Mouse (Mus musculus) embryonic fibroblast, embryonic 13.5 days (primary cell): ENCODE measurements at regions not wholly inside any gene's neighbourhood (a gene's known extent, or its start where the extent isn't known, plus 50 kb on each side); places are given as distances from the start of the nearest gene placed in this dataset.
A peak's percentile ranks its signal among the peaks of the same experiment; 100 is the strongest.

Source experiments
- H3K27ac ChIP-seq: 2 replicates; pipeline ENCODE4 v1.5.1; 2012; ENCODE audit warnings: low read length, control low read depth, inconsistent platforms; ENCODE audit not compliant: insufficient read depth
- H3K4me1 ChIP-seq: 2 replicates; pipeline ENCODE4 v1.6.1; 2011; ENCODE audit warnings: low read length; ENCODE audit not compliant: control insufficient read depth, insufficient read depth
- H3K4me3 ChIP-seq: 2 replicates; pipeline ENCODE4 v1.5.1; 2011; ENCODE audit warnings: mild to moderate bottlenecking, control low read depth, low read length; ENCODE audit not compliant: insufficient read depth
- CTCF ChIP-seq: IDR thresholded peaks from 2 replicates; pipeline ENCODE4 v1.5.1; 2011; ENCODE audit warnings: mild to moderate bottlenecking, control low read depth, low read length, moderate library complexity, borderline replicate concordance; ENCODE audit not compliant: insufficient read depth
- POLR2A ChIP-seq: IDR thresholded peaks from 2 replicates; pipeline ENCODE4 v1.6.1; 2011; ENCODE audit warnings: low read depth, mild to moderate bottlenecking, control low read depth, low read length, moderate library complexity

DNA sequence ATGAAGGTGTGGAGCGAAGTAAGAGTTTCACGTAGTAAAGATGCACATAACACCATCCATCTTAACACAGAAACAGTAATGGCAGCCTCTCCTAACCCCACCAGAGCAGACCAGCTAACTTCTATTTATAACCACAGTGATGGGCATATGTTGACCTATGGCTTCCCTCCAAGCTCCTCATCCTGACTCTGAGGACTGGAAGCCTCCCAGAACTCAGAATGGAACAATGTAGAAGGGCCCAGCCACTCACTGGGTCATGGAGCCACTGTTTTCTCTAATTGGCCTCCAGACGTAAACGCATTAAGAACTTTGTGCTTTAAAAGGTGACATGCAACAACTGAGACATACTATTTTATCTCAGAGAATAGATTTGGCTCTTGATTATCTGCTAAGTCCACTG is 77.0 kb downstream of the Irs2 start:
- TF ChIP-seq POLR2A: no peak
- Histone ChIP-seq H3K27ac (no peak overlapping the region), H3K4me3 (no peak overlapping the region), H3K4me1 (peaks cover 12% of the 10 kb centered on the region)

DNA sequence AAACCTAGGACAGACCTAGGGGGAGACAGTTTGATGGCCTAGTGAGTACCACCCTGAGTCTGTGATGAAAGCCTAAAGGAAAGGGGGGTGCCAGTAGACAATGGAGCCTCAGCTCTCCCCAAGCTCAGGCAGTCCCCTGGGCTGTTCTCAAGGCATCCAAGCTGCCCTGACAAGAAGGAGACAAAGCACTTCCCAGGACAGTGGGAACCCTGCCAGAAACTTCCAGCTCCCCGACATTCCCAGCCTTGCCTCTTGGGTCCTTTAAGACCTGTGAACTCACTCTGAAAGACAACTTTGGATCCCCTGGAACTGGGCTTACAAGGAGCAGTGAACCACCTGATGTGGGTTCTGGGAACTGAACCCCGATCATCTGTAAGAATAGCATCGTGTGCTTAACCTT is 79.4 kb downstream of the Irs2 start:
- peaks cover 16% of the 10 kb centered on the region for H3K4me1 ChIP-seq

DNA sequence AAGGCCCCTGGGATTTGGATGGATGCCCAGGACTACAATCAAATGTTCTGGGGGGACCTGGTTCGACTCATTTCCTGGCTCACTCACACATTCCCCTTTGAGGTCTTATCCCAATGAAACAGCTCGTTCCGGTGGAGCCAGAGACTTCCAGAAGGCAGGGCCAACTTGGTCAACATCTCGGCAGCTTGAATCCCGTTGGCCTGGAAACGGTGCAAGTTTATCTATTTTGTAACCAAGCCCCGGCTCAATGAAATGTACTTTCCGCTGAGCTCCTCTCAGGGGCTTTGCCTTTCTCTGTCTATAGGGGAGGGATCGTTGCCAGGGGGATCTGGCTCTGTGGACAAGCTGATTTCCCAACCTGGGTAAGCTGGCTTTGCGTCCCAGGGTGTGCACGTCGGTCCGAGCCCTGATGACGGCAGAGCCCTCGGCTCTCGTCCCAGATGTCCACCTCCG is 79.9 kb downstream of the Irs2 start:
- Histone ChIP-seq H3K4me1 (peaks cover 16% of the 10 kb centered on the region), H3K27ac (no peak overlapping the region), H3K4me3 (no peak overlapping the region)
- TF ChIP-seq CTCF (no peak), POLR2A (no peak)

More for the DNA sequence above, 79.4 kb downstream of the Irs2 start:
- no peak overlapping the region for H3K27ac ChIP-seq
- no peak overlapping the region for H3K4me3 ChIP-seq
- TF ChIP-seq CTCF: no peak
- TF ChIP-seq POLR2A: no peak

DNA sequence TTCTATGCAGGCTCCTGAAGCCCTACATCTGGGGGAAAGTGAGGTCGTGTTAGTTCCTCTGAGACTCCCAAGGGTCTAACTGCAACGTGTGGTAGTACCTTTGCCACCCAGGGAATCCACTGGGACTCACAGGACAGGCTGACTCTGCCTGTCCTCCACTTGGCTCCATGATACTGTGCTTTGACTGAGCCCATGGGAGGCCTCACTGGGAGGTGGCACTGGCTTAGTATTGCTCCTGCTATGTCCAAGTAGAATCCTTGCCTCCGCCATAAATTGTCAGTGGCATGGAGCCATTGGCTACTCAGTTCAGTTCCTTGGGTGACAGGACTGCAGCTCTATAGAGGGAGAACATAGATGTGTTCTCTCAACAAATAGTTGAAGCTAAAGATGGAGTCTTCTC is 81.1 kb downstream of the Irs2 start:
- H3K27ac ChIP-seq: no peak overlapping the region
- no peak overlapping the region for H3K4me3 ChIP-seq
- TF ChIP-seq POLR2A (no peak), CTCF (no peak)
- H3K4me1 ChIP-seq: peaks cover 20% of the 10 kb centered on the region

DNA sequence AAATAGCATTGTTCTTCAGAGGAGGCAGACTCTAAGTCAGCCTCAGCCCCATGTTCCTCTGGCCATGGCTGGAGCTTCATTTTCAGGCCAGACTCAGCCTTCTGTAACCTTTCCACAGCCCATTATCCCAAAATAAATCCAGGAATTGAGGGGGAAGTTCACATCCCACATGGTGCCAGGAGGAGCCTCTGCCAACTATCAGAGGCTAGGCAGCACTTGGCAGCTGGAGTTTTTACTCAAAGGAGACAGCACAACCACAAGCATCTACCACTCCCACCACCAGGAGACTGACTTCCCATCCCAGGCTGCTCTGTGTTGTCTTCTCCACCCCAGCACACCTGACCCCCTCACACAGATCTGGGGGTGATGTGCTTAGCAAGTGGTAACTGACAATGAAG is 81.7 kb downstream of the Irs2 start:
- Histone ChIP-seq H3K27ac (peak overlapping the region; percentile 79; the same call in 1 of the 2 replicates), H3K4me3 (no peak overlapping the region)

DNA sequence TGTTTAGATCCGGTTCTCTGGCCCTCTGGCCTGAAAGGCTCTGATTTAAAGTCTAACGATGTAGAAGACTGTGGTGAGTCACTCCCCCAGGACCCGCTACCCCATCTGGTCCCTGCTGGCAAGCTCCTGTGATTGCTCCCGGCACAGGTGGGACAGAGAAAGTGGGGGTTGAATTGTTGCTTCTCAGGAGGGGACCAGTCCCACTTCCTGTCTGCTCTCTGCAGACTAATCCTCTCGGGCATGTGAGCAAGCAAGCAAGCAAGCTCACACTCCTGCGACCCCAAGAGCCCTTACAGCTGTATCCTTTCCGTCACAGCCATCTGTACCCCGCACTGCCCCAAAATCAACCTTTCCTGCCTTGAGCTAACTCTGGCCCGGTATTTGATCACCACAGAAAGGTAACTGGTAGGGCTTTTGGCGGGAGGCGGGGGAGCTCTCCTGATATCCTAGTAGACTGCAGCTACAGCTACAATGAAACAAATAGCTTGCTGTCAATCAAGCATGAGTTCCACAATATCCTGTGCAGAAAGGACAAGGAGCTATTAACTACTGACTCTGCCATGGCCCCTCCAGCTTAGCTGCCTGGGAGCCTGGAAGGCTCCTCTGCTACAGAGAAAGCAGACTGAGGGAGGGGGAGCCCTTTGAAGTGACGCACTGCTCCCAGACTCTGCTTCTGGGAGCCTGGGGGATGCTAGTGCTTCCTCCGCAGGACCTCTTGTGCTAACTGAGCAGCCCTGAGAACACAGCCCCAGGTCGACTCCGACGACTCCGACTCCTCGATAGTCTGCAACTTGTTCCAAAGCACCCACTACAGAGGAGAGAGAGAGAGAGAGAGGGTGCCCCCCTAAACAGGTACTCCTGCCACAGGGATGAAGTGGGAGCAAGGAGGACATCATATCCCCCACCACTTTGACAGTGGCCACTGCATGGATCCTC is 82.4 kb downstream of the Irs2 start:
- Histone ChIP-seq H3K4me3 (no peak overlapping the region), H3K27ac (peak overlapping the region; percentile 79), H3K4me1 (peaks cover 27% of the 10 kb centered on the region)
- no peak for TF ChIP-seq POLR2A
- no peak for TF ChIP-seq CTCF

More for the DNA sequence above, 81.7 kb downstream of the Irs2 start:
- peaks cover 22% of the 10 kb centered on the region for H3K4me1 ChIP-seq
- TF ChIP-seq CTCF: no peak
- no peak for TF ChIP-seq POLR2A

DNA sequence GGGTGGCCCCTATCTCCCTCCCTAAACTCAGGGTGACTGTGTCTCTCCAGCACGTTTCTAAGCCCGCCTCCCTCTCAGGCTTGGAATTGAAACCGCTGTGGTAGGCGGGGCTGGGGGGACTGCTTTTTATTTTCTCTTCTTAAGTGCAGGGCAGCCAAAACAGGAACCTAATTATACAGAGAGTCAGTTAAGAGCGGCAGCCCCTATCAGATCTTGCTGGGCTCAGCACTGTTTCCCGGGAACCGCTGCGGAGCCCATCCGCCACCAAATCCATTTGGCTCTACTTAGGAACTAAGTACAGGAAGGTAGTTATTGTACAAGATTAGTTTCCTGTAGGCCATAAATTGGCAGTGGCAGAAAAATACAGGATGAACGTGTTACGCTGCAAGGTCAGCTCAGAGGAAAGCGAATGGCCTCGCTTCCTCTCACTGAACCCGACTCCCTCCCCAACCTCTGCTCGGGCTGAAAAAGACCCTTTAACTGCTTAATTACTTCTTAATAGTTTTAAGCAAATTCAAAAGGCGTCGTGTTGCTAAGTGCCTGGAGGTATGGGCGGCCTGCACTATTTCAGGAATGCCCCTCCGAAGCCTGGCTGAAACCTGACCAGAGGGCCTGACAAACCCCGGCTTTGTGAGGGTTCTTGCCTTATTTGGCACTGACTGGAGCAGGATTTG is 83.6 kb downstream of the Irs2 start:
- Histone ChIP-seq H3K4me3 (no peak overlapping the region), H3K4me1 (peaks cover 20% of the 10 kb centered on the region), H3K27ac (peak overlapping the region; percentile 91)
- TF ChIP-seq POLR2A: peak; percentile 29; the same call in 1 of the 2 replicates
- TF ChIP-seq CTCF: no peak

DNA sequence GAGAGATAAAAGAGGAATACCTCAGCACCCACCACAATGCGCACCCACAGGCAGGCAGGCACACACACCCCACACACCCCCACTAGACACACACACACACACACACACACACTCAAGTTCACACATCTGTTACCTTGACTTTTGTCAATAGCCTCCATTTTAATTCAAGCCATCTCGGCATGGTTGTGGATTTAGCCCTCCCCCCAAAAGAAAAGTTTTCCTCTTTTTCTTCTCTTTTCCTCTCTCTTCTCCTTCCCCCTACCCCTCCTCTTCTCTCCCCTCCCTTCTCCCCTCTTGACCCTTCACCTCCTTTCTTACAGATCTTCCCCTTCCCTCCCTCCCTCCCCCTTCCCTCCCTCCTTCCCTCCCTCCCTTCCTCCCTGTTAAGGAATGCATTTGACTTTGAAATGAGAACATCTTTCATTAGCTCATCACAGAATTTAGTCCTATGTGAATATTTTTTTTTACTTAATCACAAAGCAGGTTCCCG is 84.2 kb downstream of the Irs2 start:
- peak overlapping the region; percentile 91 for H3K27ac ChIP-seq
- H3K4me1 ChIP-seq: peaks cover 20% of the 10 kb centered on the region
- no peak overlapping the region for H3K4me3 ChIP-seq
- no peak for TF ChIP-seq CTCF
- no peak for TF ChIP-seq POLR2A

DNA sequence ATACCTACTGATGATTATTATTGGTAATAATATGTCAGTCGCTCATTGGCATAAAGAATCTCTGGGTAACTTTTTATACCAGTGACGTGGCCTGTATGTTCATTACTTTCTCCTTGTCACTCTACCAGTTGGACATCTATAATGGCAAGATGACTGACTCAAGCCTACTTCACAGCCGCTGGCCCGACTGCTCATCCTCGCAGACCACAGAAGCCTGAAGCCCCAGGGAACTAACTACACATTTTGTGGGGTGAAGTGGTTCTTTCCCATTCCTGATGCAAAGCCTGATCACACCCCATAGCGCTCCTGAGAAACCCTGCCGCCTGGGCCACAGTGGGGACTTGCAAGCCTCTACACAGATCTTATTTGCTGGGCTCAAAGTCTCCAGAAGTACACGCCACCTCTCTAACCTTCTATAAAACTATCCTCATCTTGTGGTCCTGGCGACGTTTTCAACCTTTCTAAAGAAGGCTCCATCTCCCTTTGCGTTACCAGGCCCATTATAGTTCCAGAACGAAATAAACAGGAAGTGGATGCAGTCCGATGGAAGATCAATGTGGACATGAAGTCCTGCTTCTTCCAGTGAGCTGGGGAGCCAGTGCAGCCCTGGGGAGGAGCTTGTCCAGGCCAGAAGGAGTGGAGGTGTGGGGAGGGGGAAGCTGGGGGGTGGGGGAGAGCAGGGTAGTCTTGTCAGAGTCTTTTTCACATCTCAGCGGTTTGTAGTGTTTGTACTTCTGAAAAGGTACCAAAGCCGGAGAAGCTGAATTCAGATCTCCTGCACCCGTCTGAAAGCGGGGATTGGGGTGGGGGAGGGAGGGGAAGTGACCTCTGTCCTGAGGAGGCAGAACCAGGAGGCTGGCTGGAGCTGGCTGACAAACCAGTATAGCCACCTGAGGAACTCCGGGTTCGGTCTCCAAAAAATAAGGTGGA is 84.9 kb downstream of the Irs2 start:
- peaks cover 20% of the 10 kb centered on the region for H3K4me1 ChIP-seq
- H3K4me3 ChIP-seq: no peak overlapping the region

More for the DNA sequence above, 84.9 kb downstream of the Irs2 start:
- no peak for TF ChIP-seq POLR2A
- no peak for TF ChIP-seq CTCF
- peak overlapping the region; percentile 34; the same call in 1 of the 2 replicates for H3K27ac ChIP-seq
